8 mouse cellular contexts compared by ENCODE assay signal in the genomic region with DNA sequence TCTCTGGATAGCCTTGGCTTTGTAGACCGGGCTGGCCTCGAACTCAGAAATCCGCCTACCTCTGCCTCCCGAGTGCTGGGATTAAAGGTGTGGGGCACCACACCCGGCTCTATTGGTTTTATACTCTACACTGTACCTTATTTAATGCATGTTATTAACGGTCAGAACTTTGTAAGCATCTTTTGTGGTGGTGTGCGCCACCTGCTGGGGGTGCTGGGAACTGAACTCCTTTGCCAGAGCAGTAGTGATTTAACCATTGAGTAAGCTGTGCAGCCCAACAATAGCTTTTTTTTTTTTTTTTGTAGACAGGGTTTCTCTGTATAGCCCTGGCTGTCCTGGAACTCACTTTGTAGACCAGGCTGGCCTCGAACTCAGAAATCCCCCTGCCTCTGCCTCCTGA. TPM values are rescaled to one million over a fixed set of nuclear protein-coding genes. Genes with fewer than 3 reads are reported as not detected.
DNase-seq lines count a peak whose midpoint lies in the region; ATAC-seq and TF ChIP-seq lines count a peak whose summit lies in the region.
"Not testable (repeated sequence)": the region's sequence is repeated elsewhere in the genome, so short reads cannot be mapped to it uniquely, and the experiment has no call there.

No protein-coding gene starts in this region.

- H3K9me3 ChIP-seq in kidney, postnatal 0 days (replicated peaks; ENCODE audit: low read length): not testable (repeated sequence)

- 45% methylated on average over 8 of the region's 8 CpGs for WGBS in kidney, postnatal 0 days

- not testable (repeated sequence) for H3K27me3 ChIP-seq in C2C12 (ENCODE audit: control insufficient read depth, insufficient read depth, insufficient read length); kidney, postnatal 0 days (ENCODE audit: insufficient read depth, low read length)

- not testable (repeated sequence) for H3K4me2 ChIP-seq in kidney, postnatal 0 days (ENCODE audit: low read length)

- not testable (repeated sequence) for H3K4me3 ChIP-seq in C2C12 (ENCODE audit: insufficient read depth, poor library complexity, severe bottlenecking); kidney, postnatal 0 days (replicated peaks; ENCODE audit: low read depth, low read length)

- H3K27ac ChIP-seq in kidney, postnatal 0 days: not testable (repeated sequence)

- H3K79me3 ChIP-seq in C2C12 (ENCODE audit: low read depth): peaks cover 57% of the 10 kb centered on the region

- peaks cover 63% of the 10 kb centered on the region for H3K79me2 ChIP-seq in C2C12 (ENCODE audit: control insufficient read depth, insufficient read depth)

- peak; percentile 83 for ATAC-seq in granulocyte monocyte progenitor cell, adult 5-6 weeks (replicated peaks; ENCODE audit: poor library complexity, severe bottlenecking)
- ATAC-seq in kidney, postnatal 0 days (replicated peaks; ENCODE audit: low FRiP score, low read depth): not testable (repeated sequence)

- TF ChIP-seq CTCF in C2C12 (IDR thresholded peaks at IDR 0.05; ENCODE audit: control insufficient read depth, insufficient read depth, insufficient read length): peak; percentile 45
- TF ChIP-seq CTCF in kidney, postnatal 0 days (IDR thresholded peaks at IDR 0.05; ENCODE audit: low read depth): peak; percentile 84

- not testable (repeated sequence) for H3K9ac ChIP-seq in kidney, postnatal 0 days (ENCODE audit: low read depth, low read length)

- not testable (repeated sequence) for H3K4me1 ChIP-seq in kidney, postnatal 0 days (replicated peaks; ENCODE audit: insufficient read depth, low read length)

- peak; percentile 48 to 64 for DNase-seq in adrenal gland, postnatal 4 days (ENCODE audit: low spot score in 2 of 2)
- peak; percentile 75 for DNase-seq in embryo, embryonic 9.5 days (ENCODE audit: extremely low spot score)
- DNase-seq in kidney, postnatal 0 days (ENCODE audit: low spot score): peak; percentile 82
- DNase-seq in liver: peak; percentile 82
- peak; percentile 89 for DNase-seq in naive thymus-derived CD4-positive, alpha-beta T cell, adult 2 months (ENCODE audit: low read depth)
- DNase-seq in spleen, postnatal 36 days (ENCODE audit: low spot score in 2 of 2): peak; percentile 63 to 69

- H3ac ChIP-seq in C2C12 (ENCODE audit: control insufficient read depth, insufficient read length, low read depth): not testable (repeated sequence)

- peaks cover 51% of the 10 kb centered on the region for H3K36me3 ChIP-seq in C2C12 (ENCODE audit: control insufficient read depth, insufficient read depth)
- peaks cover 25% of the 10 kb centered on the region for H3K36me3 ChIP-seq in kidney, postnatal 0 days (ENCODE audit: insufficient read depth, low read length)

RNA-seq across cellular contexts. Expression of a gene that starts 5.7 kb away (rescaled TPM):
- polyA plus RNA-seq in C2C12 (2012; fragmentation: generic; extraction: Trizol): 15.2 TPM
- total RNA-seq in adrenal gland, postnatal 4 days (2021): 10 to 100 TPM; 57.1 to 57.2 TPM
- total RNA-seq in granulocyte monocyte progenitor cell, adult 5-6 weeks (2014; fragmentation: Nextera tagmentation): 57.5 and 73.9 TPM in 2 replicates
- total RNA-seq in granulocyte monocyte progenitor cell, adult 5-6 weeks (2017): 113 and 128 TPM in 2 replicates
- polyA plus RNA-seq in kidney, postnatal 0 days (2015; fragmentation: Nextera tagmentation; extraction: Ambion mirVana): 27.4 and 28.3 TPM in 2 replicates

RNA-seq across cellular contexts. Expression of a gene that starts 17.7 kb away (rescaled TPM):
- 32.1 TPM for polyA plus RNA-seq in C2C12 (2012; fragmentation: generic; extraction: Trizol)
- total RNA-seq in adrenal gland, postnatal 4 days (2021): 10 to 100 TPM; 40.7 to 41.4 TPM
- 33.9 and 46.9 TPM in 2 replicates for total RNA-seq in granulocyte monocyte progenitor cell, adult 5-6 weeks (2014; fragmentation: Nextera tagmentation)
- total RNA-seq in granulocyte monocyte progenitor cell, adult 5-6 weeks (2017): 33.0 and 49.9 TPM in 2 replicates
- 50.6 and 53.0 TPM in 2 replicates for polyA plus RNA-seq in kidney, postnatal 0 days (2015; fragmentation: Nextera tagmentation; extraction: Ambion mirVana)

RNA-seq across cellular contexts. Expression of a gene that starts 40.8 kb away (rescaled TPM):
- 16.1 TPM for polyA plus RNA-seq in C2C12 (2012; fragmentation: generic; extraction: Trizol)
- total RNA-seq in adrenal gland, postnatal 4 days (2021): 10 to 100 TPM; 16.5 to 18.8 TPM
- total RNA-seq in granulocyte monocyte progenitor cell, adult 5-6 weeks (2014; fragmentation: Nextera tagmentation): 10.8 and 15.3 TPM in 2 replicates
- total RNA-seq in granulocyte monocyte progenitor cell, adult 5-6 weeks (2017): 14.0 and 18.1 TPM in 2 replicates
- 20.1 and 22.8 TPM in 2 replicates for polyA plus RNA-seq in kidney, postnatal 0 days (2015; fragmentation: Nextera tagmentation; extraction: Ambion mirVana)

RNA-seq across cellular contexts. Expression of a gene that starts 52.4 kb away (rescaled TPM):
- 15.8 TPM for polyA plus RNA-seq in C2C12 (2012; fragmentation: generic; extraction: Trizol)
- total RNA-seq in adrenal gland, postnatal 4 days (2021): 10 to 100 TPM; 64.5 to 66.0 TPM
- total RNA-seq in granulocyte monocyte progenitor cell, adult 5-6 weeks (2014; fragmentation: Nextera tagmentation): 49.1 and 59.0 TPM in 2 replicates
- total RNA-seq in granulocyte monocyte progenitor cell, adult 5-6 weeks (2017): 31.0 and 39.0 TPM in 2 replicates
- 40.7 and 41.2 TPM in 2 replicates for polyA plus RNA-seq in kidney, postnatal 0 days (2015; fragmentation: Nextera tagmentation; extraction: Ambion mirVana)
